Mouse (Mus musculus): ENCODE measurements around the gene Nav2. TPM values are rescaled to one million over a fixed set of nuclear protein-coding genes. Genes with fewer than 3 reads are reported as not detected.

The Nav2 gene
- polyA plus RNA-seq, 1 experiment = 46.2 TPM

- DNase-seq = no peak
- no peak overlapping the region for H3K4me3 ChIP-seq (ENCODE audit: control insufficient read depth, insufficient read depth, low read length)
- H3K36me3 ChIP-seq (ENCODE audit: control insufficient read depth, insufficient read depth, low read length) = no peaks in the 10 kb centered on the region; the same call in 1 of the 2 replicates
- peaks cover 18% of the 10 kb centered on the region for H3K4me1 ChIP-seq (replicated peaks; ENCODE audit: control insufficient read depth, insufficient read depth, low read length)
- no peaks in the 10 kb centered on the region for H3K27me3 ChIP-seq (ENCODE audit: control insufficient read depth, insufficient read depth, low read length)
- no peak for TF ChIP-seq CTCF (IDR thresholded peaks at IDR 0.05; ENCODE audit: borderline replicate concordance, control insufficient read depth, extremely low read depth, insufficient read depth, low read length, poor library complexity)
- no peak for TF ChIP-seq POLR2A (IDR thresholded peaks at IDR 0.05; ENCODE audit: control insufficient read depth, extremely low read depth, insufficient read depth, low read length, poor library complexity)
- no peak overlapping the region; the same call in 1 of the 2 replicates for H3K27ac ChIP-seq (ENCODE audit: control insufficient read depth, insufficient read depth, low read length)
- WGBS = 44% methylated on average over 5 of the region's 5 CpGs
Observed at GRCm38 (mm10) chr7:49410188-49410587, 501.7 kb downstream of the Nav2 start.

GRCm38 (mm10) chr7:49410892-49411291 is 502.4 kb downstream of the Nav2 start:
- no peak for DNase-seq
- Histone ChIP-seq H3K27ac (ENCODE audit: control insufficient read depth, insufficient read depth, low read length) (no peak overlapping the region), H3K36me3 (ENCODE audit: control insufficient read depth, insufficient read depth, low read length) (no peaks in the 10 kb centered on the region; the same call in 1 of the 2 replicates), H3K4me3 (ENCODE audit: control insufficient read depth, insufficient read depth, low read length) (no peak overlapping the region), H3K27me3 (ENCODE audit: control insufficient read depth, insufficient read depth, low read length) (no peaks in the 10 kb centered on the region), H3K4me1 (replicated peaks; ENCODE audit: control insufficient read depth, insufficient read depth, low read length) (peaks cover 23% of the 10 kb centered on the region)
- TF ChIP-seq POLR2A (IDR thresholded peaks at IDR 0.05; ENCODE audit: control insufficient read depth, extremely low read depth, insufficient read depth, low read length, poor library complexity) (no peak), CTCF (IDR thresholded peaks at IDR 0.05; ENCODE audit: borderline replicate concordance, control insufficient read depth, extremely low read depth, insufficient read depth, low read length, poor library complexity) (no peak)
- 91% methylated on average over 4 of the region's 4 CpGs for WGBS

- H3K27me3 ChIP-seq (ENCODE audit: control insufficient read depth, insufficient read depth, low read length) = no peaks in the 10 kb centered on the region
- no peak overlapping the region for H3K27ac ChIP-seq (ENCODE audit: control insufficient read depth, insufficient read depth, low read length)
- TF ChIP-seq CTCF (IDR thresholded peaks at IDR 0.05; ENCODE audit: borderline replicate concordance, control insufficient read depth, extremely low read depth, insufficient read depth, low read length, poor library complexity) = no peak
- no peak for TF ChIP-seq POLR2A (IDR thresholded peaks at IDR 0.05; ENCODE audit: control insufficient read depth, extremely low read depth, insufficient read depth, low read length, poor library complexity)
- WGBS = 92% methylated on average over 9 of the region's 9 CpGs
- no peak for DNase-seq
- peaks cover 23% of the 10 kb centered on the region for H3K4me1 ChIP-seq (replicated peaks; ENCODE audit: control insufficient read depth, insufficient read depth, low read length)
- no peak overlapping the region for H3K4me3 ChIP-seq (ENCODE audit: control insufficient read depth, insufficient read depth, low read length)
- H3K36me3 ChIP-seq (ENCODE audit: control insufficient read depth, insufficient read depth, low read length) = no peaks in the 10 kb centered on the region; the same call in 1 of the 2 replicates
Observed at GRCm38 (mm10) chr7:49411803-49412202, 503.3 kb downstream of the Nav2 start.

GRCm38 (mm10) chr7:49415131-49415530 is 506.6 kb downstream of the Nav2 start:
- WGBS = 49% methylated on average over 7 of the region's 7 CpGs
- H3K36me3 ChIP-seq (ENCODE audit: control insufficient read depth, insufficient read depth, low read length) = no peaks in the 10 kb centered on the region
- no peak overlapping the region for H3K4me3 ChIP-seq (ENCODE audit: control insufficient read depth, insufficient read depth, low read length)
- no peaks in the 10 kb centered on the region for H3K27me3 ChIP-seq (ENCODE audit: control insufficient read depth, insufficient read depth, low read length)
- no peak overlapping the region for H3K27ac ChIP-seq (ENCODE audit: control insufficient read depth, insufficient read depth, low read length)
- H3K4me1 ChIP-seq (replicated peaks; ENCODE audit: control insufficient read depth, insufficient read depth, low read length) = peaks cover 17% of the 10 kb centered on the region
- TF ChIP-seq CTCF (IDR thresholded peaks at IDR 0.05; ENCODE audit: borderline replicate concordance, control insufficient read depth, extremely low read depth, insufficient read depth, low read length, poor library complexity) (no peak), POLR2A (IDR thresholded peaks at IDR 0.05; ENCODE audit: control insufficient read depth, extremely low read depth, insufficient read depth, low read length, poor library complexity) (no peak)
- no peak for DNase-seq

- 89% methylated on average over 12 of the region's 12 CpGs for WGBS
- no peak for DNase-seq
- Histone ChIP-seq H3K4me1 (replicated peaks; ENCODE audit: control insufficient read depth, insufficient read depth, low read length) (peaks cover 18% of the 10 kb centered on the region), H3K36me3 (ENCODE audit: control insufficient read depth, insufficient read depth, low read length) (no peaks in the 10 kb centered on the region), H3K27ac (ENCODE audit: control insufficient read depth, insufficient read depth, low read length) (no peak overlapping the region), H3K27me3 (ENCODE audit: control insufficient read depth, insufficient read depth, low read length) (no peaks in the 10 kb centered on the region), H3K4me3 (ENCODE audit: control insufficient read depth, insufficient read depth, low read length) (no peak overlapping the region)
- no peak for TF ChIP-seq POLR2A (IDR thresholded peaks at IDR 0.05; ENCODE audit: control insufficient read depth, extremely low read depth, insufficient read depth, low read length, poor library complexity)
- no peak for TF ChIP-seq CTCF (IDR thresholded peaks at IDR 0.05; ENCODE audit: borderline replicate concordance, control insufficient read depth, extremely low read depth, insufficient read depth, low read length, poor library complexity)
Observed at GRCm38 (mm10) chr7:49415716-49416115, 507.2 kb downstream of the Nav2 start.

- Histone ChIP-seq H3K27me3 (ENCODE audit: control insufficient read depth, insufficient read depth, low read length) (no peaks in the 10 kb centered on the region), H3K4me1 (replicated peaks; ENCODE audit: control insufficient read depth, insufficient read depth, low read length) (peaks cover 26% of the 10 kb centered on the region), H3K27ac (ENCODE audit: control insufficient read depth, insufficient read depth, low read length) (no peak overlapping the region), H3K4me3 (ENCODE audit: control insufficient read depth, insufficient read depth, low read length) (no peak overlapping the region), H3K36me3 (ENCODE audit: control insufficient read depth, insufficient read depth, low read length) (no peaks in the 10 kb centered on the region)
- no peak for TF ChIP-seq CTCF (IDR thresholded peaks at IDR 0.05; ENCODE audit: borderline replicate concordance, control insufficient read depth, extremely low read depth, insufficient read depth, low read length, poor library complexity)
- no peak for TF ChIP-seq POLR2A (IDR thresholded peaks at IDR 0.05; ENCODE audit: control insufficient read depth, extremely low read depth, insufficient read depth, low read length, poor library complexity)
- WGBS = 90% methylated on average over 13 of the region's 13 CpGs
- no peak for DNase-seq
Observed at GRCm38 (mm10) chr7:49418841-49419240, 510.3 kb downstream of the Nav2 start.
